Mouse (Mus musculus) embryo, embryonic 10 days (tissue): ENCODE results near the gene Mfap2.

Source experiments
- DNase-seq: peaks from one replicate; pipeline ENCODE4 v3.0.0-alpha.2; 2015; ENCODE audit warnings: low spot score

The Mfap2 gene

DNA sequence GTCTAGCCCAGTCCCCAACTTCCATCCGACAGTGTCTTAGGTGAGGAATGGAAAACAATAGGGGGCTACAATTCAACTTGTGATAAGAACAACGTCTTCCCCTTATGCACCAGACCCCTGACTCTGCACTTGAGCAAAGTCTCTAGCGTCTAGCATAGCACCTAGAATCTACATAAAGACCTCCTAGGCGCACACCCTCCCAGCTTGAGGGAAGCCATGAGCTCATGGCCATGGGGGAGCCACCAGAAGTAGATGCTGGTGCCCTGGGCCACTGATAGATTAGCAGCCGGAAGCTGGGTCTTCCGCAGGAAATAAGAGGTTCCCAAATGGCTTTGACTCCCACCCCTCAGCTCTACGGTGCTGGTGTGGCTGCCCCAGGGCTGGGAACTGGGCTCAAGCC, 22.7 kb upstream of the Mfap2 start:
- no peak for DNase-seq

DNA sequence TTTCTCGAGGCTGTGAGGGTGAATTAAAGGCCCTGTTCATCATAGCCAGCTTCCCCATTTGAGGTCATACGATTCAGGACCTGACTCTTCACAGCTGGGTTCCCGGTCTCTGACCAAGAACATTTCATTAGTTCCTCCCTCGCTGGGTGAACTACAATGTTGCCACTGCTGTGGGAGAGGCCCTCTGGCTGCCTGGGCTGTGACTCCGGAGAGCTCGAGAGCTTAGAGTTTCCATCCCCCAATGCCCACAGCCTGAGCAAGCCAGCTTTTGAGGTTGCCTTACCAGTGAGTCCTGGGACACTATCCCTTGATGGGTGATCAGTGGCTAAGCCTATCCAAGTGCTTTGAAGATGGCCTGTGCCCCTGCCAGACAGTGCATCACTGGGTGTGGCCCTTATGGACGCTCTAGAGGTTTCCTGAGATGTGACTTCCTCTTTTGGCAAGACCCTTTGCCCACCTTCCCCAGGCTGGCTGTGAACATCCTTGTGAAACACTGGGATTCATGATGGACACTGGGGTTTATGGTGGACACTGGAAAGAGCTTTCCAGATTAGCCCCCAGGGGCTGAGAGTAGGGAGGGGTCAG, 21.4 kb upstream of the Mfap2 start:
- no peak for DNase-seq

DNA sequence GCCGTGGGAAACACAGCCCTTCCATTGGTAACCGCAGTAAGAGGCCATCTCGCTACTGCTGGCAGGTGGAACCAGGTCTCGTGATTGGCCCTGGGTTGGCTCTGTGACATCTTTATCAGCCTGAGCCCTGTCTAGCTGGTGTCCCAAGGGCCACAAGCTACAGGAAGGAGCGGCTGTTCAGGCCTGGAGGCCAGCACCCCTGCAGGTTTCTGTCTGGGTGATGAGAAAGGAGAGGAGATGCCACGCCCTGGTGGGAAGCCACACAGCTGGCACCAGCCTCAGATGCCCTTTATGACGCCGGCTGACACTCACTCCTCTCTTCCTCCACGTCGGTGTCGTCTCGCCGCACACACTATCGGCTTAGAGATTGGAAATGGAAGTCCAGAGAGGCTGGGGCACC, 20.8 kb upstream of the Mfap2 start:
- DNase-seq: no peak

DNA sequence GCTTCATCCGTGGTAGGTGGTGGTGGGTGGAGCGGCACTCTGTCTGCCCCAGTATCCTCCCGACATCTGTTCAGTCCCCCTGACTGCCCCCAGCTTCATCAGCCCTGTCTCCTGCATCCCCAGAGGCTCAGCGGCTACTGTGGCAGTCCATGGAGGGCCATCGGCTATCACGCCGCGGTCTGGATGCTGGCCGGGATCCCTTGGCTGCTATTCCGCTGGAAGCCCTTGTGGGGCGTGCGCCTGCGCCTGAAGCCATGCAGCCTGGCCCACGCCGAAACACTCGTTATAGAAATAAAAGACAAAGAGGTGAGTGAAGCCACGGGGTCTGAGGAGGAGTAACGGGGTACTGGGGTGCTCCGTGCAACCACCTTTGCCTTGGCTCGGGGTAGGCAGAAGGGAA, 18.0 kb upstream of the Mfap2 start:
- no peak for DNase-seq

DNA sequence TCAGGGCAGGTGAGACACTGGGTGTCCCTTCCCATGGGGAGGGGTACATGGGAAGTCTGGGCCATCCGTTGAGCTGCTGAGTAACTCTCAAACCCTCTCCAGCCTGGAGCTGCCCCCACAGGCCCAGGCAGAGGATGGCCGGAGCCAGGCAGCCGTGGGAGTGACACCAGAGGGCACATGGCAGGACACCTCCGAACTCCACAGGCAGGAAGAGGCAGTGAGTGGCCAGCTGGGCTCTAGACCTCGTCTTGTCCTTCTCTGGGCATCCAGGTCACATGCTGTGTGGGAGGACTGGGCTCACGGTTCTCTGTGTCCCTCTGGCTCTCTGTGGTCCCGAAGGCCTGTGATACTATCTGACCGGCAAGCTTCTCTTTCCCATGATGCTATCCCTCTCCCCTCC, 16.4 kb upstream of the Mfap2 start:
- no peak for DNase-seq

DNA sequence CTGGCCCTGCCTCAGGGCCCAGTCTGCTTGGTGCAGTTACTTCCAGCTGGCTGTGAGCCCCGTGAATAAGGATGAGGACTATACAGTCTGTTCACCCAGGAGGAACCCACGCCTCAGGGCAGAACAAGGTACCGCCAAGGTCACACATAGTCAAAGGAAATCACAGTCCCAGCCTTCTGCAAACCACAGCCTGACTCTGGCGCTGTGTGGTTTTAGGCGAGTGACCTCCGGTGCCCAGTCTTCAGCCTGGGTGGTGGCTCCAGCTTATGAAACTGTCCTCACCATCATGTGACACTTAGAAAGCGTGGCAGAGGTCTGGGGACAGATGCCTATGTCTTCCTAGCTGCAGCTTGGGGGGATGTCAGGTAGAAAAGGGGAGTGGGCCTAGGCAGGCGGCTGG, 14.4 kb upstream of the Mfap2 start:
- no peak for DNase-seq

DNA sequence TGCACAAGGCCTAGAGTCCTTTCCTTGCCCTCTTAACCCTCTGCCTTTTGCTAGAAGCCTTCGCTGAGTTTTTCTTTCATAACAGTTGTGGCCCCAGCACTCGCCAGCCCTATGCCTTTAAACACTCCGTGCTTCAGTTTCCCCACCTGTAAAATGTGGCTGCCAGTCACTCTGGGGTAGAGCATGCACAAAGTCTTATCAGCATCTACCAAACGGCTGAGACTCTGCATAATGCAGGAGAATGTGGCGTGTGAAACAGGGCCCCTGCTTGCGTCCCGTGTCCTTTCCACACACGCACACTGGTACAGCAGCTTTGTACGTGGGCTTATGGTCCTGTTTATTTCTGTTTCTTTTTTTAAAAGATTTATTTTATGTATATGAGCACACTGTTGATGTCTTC, 13.4 kb upstream of the Mfap2 start:
- no peak for DNase-seq

DNA sequence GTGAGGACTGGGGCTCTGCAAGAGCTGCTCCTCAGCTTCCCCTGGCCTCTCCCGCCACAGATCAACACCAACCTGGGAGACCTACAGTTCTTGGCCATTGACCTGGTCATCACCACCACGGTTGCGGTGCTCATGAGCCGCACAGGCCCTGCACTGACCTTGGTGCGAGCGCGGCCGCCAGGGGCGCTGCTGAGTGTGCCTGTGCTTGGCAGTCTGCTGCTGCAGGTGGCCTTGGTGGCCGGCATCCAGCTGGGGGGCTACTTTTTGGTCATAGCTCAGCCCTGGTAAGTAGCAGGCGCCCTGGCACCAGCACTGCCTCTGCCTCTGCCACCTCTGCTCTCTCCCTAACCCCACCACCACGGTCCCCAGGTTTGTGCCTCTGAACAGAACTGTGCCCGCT, 4.2 kb upstream of the Mfap2 start:
- DNase-seq: no peak

DNA sequence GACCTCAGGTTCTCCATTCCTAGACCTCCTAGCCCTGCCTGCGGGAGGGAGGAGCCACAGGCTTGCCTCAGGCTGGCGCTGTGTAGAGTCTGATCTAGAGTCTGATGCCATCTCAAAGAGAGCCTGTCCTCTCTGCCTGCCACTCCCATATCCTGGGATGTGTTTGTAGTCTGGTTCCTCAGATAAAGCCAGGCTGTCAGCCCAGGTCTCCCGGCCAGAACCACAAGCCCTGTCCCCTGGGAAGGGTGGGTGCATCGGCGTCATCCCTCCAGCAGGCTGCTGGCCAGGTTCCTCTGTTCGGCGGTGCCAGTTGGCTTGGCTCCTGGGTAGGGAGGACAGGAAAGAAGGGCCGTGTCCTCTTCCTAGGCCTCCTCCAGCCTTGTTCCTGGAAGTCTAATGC, 2.2 kb upstream of the Mfap2 start:
- no peak for DNase-seq

DNA sequence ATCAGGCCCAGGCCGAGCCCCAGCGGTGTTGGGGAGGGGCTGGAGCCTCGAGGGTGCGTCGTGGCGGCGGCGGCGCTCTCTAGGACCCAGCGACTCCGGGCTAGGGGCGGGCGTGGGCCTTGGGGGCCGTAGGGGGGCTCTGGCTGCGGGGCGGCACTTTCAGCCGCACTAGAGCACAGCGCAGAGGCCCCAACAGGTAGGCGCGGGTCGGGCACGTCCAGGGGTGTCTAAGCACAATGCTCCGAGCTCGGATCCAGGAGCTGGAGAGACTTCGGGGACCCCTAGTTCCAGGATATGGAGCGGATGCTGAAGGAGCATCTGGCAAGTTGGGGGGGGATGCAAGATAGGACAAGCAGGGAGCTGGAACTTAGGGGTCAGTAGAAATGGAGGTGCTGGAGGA, 308 bp downstream of the Mfap2 start:
- peak; percentile 84 for DNase-seq

DNA sequence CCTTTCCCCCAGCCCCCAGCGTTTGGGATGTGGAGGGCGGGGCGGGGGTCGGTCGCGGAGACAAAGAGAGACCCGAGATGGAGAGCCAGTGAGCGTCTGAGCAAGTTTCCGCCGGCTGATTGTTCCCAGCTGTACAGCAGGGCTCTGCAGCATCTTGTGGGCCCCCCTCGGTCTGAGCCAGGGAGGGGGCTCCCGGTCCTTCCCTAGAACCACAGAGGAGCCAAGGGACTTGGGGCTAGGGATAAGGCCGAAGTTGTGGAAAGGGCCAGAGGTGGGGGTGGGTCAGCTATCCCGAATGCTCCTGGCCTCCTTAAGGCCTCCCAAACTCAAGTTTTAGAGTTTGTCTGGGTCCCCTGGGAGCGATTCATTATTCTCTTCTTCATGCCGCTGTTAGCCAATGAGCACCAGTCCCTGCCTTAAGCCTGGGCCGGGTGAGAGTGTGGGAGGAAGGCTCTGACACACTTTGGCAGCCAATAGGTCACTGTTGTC, 767 bp downstream of the Mfap2 start:
- peak; percentile 76 for DNase-seq

DNA sequence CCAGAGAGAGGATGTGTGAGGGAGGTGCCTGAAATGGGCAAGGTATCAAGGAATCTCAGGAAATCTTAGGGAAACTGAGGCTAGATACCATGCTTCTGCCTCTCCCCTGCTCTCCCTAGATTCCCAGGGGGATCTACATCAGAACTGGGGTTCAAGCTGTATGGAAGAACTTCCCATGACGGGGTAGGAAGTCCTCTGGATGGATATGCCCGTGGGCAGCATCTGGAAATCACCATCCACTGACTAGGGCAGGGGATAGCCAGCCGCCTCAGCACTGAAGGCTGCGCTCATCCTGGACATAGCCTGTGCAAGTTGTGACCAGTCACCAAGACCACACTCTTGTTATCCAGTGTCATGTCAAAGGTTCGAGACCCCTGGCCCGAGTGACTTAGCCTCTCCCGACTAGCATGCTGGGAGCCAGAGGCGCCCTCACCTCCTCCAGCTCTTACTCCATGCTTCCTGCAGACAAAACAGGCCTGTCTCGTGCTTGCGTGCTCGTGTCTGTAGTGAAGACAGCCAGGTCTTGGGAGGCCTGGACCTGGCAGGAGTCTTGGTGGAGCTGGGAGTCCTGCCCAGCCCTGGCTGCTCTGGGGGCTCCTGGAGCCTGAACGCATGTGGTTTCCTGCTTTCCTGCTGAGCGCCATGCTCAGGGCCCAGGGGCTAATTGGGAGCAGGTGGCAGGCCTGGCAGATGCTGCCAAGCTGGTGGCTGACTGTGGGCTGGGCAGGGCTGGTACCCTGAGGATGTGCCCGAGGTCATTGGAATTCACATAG, 1.5 kb downstream of the Mfap2 start:
- DNase-seq: no peak

DNA sequence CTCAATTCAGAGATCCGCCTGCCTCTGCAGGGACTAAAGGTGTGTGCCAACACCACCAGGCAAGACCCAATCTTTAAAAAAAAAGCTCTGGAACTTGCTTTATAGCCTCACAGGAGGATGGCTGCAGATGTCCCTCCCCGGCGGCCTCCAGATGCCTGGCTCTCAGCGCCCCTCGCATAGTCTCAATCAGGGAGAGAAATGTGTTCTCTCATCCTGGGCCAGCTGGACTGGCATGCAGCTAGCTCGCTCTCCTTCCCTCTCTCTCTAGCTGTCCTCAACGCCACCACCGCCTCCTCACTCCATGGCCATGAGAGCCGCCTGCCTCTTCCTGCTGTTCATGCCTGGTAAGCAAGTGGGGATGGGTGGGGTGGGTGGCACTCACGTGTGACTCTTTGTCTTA, 2.3 kb downstream of the Mfap2 start:
- DNase-seq: no peak

DNA sequence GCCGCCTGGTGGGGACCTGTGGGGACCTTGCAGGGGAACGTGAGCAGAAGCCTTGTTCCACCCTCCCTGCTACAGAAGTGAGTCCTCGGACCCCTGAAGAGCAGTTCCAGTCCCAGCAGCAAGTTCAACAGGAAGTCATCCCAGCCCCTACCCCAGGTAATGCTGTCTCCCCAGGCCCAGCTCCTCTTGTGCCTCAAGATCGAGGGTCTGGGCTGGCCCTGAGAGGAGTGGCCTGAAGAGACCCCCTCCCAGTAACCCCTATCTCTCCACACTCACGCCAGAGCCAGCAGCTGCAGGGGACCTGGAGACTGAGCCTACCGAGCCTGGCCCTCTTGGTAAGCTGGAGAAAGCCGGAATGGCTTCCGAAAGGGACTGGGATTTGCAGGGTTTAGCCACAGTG, 3.9 kb downstream of the Mfap2 start:
- DNase-seq: no peak

DNA sequence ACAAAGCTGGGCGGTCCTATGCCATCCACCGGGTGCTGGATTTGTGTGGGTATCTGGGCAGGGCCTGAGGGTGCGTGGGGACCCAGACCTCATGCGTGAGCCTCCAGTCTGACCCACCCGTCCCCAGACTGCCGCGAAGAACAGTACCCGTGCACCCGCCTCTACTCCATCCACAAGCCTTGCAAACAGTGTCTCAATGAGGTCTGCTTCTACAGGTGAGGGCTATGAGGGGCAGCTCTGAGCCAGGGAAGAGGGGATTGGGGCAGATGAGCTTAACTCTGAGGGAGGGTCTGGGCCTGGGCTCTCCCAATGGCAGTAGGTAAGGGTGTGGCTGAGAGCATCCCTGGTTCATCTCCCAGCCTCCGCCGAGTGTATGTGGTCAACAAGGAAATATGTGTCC, 4.6 kb downstream of the Mfap2 start:
- DNase-seq: no peak

DNA sequence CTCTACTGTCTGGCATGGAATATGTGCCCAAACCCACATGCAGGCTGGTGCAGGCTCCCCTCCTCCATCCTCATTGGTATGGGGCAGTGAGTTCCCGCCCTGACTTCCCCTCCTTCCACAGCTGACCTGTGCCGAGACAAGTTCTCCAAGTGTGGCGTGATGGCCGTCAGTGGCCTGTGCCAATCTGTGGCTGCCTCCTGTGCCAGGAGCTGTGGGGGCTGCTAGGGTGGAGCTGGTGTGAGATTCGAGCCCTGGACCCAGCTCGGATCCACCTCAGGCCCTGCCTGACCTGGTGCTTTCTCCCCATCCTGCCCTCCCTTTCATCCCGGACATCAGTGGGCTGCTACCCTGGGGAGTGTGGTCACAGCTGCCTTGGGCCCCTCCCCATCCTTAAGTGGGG, 5.1 kb downstream of the Mfap2 start:
- no peak for DNase-seq

DNA sequence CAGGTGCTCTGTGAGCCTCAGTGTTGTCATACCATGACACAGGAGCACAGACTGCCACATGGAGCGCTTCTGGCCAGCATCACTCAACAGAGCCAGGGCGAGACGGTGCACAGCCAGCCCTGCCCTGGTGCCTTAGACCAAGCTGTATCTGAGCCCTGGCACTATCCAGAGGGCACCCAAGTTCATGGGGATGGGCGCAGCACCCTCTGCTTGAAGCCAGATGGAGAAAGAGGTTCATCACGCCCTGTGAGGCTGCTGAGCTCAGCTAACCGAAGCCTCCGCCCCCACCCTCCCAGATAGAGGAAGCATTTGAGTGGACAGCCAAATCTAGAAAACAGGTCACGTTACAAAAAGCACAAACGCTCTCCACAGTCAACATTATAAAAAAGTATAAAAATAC, 6.1 kb downstream of the Mfap2 start:
- no peak for DNase-seq

DNA sequence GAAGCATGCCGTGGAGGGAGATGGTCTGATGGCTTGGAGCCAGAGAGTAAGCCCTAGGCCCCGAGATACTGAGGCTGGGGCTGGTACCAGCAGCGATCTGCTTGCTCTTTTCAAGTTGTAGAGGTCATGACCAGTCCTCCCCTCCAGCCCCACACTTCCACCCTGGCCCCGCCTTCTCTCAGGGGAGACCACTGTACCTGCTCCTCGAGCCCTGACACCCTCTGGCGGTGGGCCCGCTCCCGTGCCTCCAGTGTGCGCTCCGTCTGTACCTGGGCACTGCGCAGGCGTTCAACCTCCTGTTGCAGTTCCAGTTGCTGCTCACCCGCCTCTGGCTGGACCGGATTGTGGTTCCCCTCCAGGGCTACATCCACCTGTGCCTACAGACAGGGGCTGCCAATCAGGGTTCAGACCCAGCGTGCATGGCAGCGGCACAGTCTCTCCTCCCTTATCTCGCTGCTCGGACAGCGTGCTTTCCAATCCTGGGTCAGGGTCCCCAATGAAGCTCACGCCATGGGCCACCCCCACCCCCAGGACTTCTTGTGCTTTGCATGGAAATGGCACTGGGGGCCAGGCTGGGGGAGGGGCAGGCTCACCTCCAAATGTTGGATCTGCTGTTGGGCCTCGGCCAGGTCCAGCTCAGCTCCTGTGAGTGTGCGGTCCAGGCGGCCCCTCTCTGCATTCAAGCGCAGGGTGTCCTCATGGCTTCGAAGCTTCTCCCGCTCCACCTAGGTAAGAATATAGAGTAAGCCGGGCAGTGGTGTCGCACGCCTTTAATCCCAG, 7.6 kb downstream of the Mfap2 start:
- DNase-seq: peak; percentile 27

DNA sequence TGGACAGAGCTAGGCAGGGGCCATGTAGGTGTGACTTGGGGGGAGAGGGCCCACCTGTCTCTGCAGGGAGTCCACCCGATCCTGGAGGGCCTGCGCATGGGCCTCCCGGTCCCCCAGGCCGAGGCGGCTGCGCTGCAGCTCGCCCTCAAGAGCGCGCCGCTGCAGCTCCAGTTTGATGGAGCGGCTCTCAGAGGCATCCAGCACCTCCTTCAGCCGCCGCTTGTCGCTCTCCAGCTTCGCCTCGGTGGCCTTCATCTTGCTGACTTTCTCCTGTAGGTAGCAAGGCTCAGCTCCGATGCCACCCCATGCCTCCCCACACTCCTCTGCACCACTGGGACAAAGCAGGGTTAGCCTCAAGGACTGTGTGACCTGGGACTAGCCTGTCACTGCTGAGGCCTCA, 10.0 kb downstream of the Mfap2 start:
- DNase-seq: no peak

DNA sequence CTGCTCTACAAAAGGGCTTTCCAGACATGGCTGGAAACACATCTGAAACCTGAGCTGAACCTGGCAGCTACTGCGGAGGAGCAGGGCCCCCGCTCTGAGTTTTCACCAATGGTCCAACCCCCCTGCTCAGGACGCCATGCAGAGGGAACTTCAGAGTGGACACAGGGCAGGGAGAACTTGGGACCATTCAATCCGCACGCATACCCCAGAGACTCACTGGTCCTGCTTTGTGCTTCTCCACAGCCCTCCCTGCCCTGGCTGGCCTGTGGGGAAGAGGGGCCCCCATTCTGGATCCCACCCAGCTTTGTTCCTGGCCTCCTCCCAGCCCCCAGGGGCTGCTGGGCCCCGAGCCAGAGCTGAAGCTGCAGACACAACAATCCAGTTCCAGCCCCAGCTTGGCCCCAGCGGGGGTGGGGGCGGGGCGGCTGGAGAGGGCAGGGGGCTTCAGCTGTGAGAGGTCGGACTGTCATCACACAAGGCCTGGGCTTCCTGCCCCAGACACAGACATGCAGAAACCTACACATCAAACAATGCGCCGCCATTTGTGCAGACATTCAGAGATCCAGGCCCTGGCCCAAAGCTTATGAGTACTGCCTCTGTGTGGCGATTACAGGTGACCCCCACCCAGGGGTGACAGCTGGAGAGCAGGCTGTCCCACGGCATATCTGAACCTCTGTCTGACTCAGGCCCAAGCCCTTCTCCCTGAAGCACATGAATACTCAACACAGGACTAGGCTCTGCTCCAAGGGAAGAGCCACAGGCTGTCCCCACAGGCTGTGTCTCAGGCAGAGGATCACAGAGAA, 10.8 kb downstream of the Mfap2 start:
- DNase-seq: peak; percentile 47

DNA sequence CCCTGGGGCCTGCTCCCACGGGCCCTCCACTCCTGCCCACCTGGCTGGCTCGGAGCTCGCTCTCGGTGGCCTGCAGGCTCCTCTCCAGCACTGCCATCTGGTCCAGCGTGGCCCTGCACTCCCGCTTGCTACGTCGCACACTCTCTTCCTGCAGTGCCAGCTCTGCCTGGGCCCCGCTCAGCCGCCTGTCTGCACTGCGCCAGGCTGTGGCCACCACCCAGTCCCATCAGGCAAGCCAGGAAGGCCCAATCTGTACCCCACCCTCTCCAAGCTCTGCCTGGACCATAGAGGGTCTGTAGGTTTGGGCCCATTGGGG, 11.4 kb downstream of the Mfap2 start:
- DNase-seq: no peak

DNA sequence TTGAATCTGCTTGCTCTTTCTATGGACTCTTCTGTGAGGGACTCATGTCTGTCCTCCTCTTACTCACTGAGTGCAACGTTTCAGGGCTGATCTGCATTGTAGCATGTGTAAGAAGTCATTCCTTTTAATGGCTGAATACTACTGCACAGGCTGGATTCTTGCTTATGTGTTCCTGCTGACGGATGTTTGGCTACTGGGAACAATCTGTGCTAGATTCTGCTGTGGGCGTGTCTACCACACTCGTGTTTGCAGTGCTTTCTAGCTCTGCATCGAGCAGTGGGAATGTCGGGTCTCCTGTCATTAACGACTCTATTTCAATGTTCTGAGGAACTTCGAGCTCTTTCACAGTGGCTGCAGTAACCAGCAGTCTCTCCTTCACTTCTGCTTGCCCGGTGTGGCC, 13.8 kb downstream of the Mfap2 start:
- DNase-seq: no peak

DNA sequence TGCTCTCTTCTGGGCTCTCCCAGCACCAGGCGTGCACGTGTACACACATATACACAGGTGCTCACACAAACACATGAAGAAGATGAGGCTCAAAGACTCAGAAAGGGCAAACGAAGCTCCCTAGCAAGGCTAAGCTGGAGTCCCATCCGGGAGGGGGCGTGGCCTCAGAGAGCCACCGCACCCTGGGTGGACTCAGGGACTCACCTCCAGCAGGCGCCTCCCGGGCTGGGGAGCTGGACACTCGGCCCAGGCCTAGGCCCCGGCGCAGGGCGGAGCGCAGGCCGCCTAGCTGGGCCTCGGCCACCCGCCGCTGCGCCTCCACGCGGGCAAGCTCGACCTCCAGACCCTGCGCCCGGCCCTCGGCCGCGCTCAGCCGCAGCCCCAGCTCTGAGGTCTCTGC, 14.8 kb downstream of the Mfap2 start:
- DNase-seq: no peak
